Mouse (Mus musculus) MEL (cell line): ENCODE data around the gene Cd5.

Source experiments
- CHD1 ChIP-seq: IDR thresholded peaks from 2 replicates; pipeline ENCODE4 v1.6.1; 2012; ENCODE audit warnings: low read depth, mild to moderate bottlenecking, inconsistent platforms, low read length, improper control_type of control experiment
- CTCF ChIP-seq, 3 experiments: IDR thresholded peaks in 2 of 3; conservative IDR thresholded peaks in 1 of 3; 2 replicates each; pipeline ENCODE4 v1.5.1; 2011 to 2012; ENCODE audit warnings: low read length in 3 of 3, low read depth in 2 of 3, mild to moderate bottlenecking in 2 of 3, improper control_type of control experiment in 1 of 3, inconsistent platforms in 1 of 3, mixed read lengths in 1 of 3, moderate library complexity in 1 of 3; ENCODE audit not compliant: control insufficient read depth in 1 of 3, insufficient read depth in 1 of 3, poor library complexity in 1 of 3, severe bottlenecking in 1 of 3
- EP300 ChIP-seq, 2 experiments: IDR thresholded peaks; 2 replicates each; pipeline ENCODE4 v1.6.1; 2011; ENCODE audit warnings: improper control_type of control experiment in 2 of 2, low read length in 2 of 2, low read depth in 1 of 2, mild to moderate bottlenecking in 1 of 2
- MXI1 ChIP-seq: IDR thresholded peaks from 2 replicates; pipeline ENCODE4 v1.6.1; 2011; ENCODE audit warnings: mild to moderate bottlenecking, low read depth, low read length, improper control_type of control experiment
- MYC ChIP-seq: IDR thresholded peaks from 2 replicates; pipeline ENCODE4 v1.6.1; 2011; ENCODE audit warnings: low read depth, mild to moderate bottlenecking, low read length, improper control_type of control experiment, moderate library complexity
- NELFE ChIP-seq: IDR thresholded peaks from 2 replicates; pipeline ENCODE4 v1.6.1; 2011; ENCODE audit warnings: low read depth, low read length, improper control_type of control experiment
- NRF1 ChIP-seq: IDR thresholded peaks from 2 replicates; pipeline ENCODE4 v1.6.1; 2014; ENCODE audit warnings: low read depth, mild to moderate bottlenecking, inconsistent platforms, low read length, improper control_type of control experiment, moderate library complexity; ENCODE audit not compliant: poor library complexity, insufficient read depth, severe bottlenecking
- POLR2A ChIP-seq, 2 experiments: IDR thresholded peaks; 2 replicates each; pipeline ENCODE4 v1.6.1; 2011 to 2012; ENCODE audit warnings: low read length in 2 of 2, mild to moderate bottlenecking in 2 of 2, control low read depth in 1 of 2, improper control_type of control experiment in 1 of 2, low read depth in 1 of 2, moderate library complexity in 1 of 2; ENCODE audit not compliant: control insufficient read depth in 1 of 2, insufficient read depth in 1 of 2, poor library complexity in 1 of 2
- POLR2AphosphoS2 ChIP-seq: IDR thresholded peaks from 2 replicates; pipeline ENCODE4 v1.6.1; 2011; ENCODE audit warnings: low read length, improper control_type of control experiment
- TBP ChIP-seq: IDR thresholded peaks from 2 replicates; pipeline ENCODE4 v1.8.0; 2011; ENCODE audit warnings: low read depth, low read length, improper control_type of control experiment
- ZMIZ1 ChIP-seq: IDR thresholded peaks from 2 replicates; pipeline ENCODE4 v1.6.1; 2012; ENCODE audit warnings: low read depth, mild to moderate bottlenecking, inconsistent platforms, low read length, improper control_type of control experiment, moderate library complexity
- ZNF384 ChIP-seq: IDR thresholded peaks from 2 replicates; pipeline ENCODE4 v1.6.1; 2012; ENCODE audit warnings: low read depth, mild to moderate bottlenecking, inconsistent platforms, low read length, improper control_type of control experiment

GRCm38 (mm10) chr19:10740641-10741440 is 2.0 kb upstream of the Cd5 start:
- TF ChIP-seq NRF1: no peak
- no peak for TF ChIP-seq EP300 (IDR thresholded peaks at IDR 0.05; ENCODE audit: low read depth in 1 of 2, low read length in 2 of 2)
- TF ChIP-seq CTCF (IDR thresholded peaks at IDR 0.05 in 2 of 3, conservative IDR thresholded peaks at IDR 0.05 in 1 of 3; ENCODE audit: control insufficient read depth in 1 of 3, insufficient read depth in 1 of 3, low read depth in 2 of 3, low read length in 3 of 3, poor library complexity in 1 of 3, severe bottlenecking in 1 of 3): no peak
- TF ChIP-seq ZNF384: no peak
- no peak for TF ChIP-seq NELFE
- TF ChIP-seq POLR2A (IDR thresholded peaks at IDR 0.05; ENCODE audit: control insufficient read depth in 1 of 2, insufficient read depth in 1 of 2, low read depth in 1 of 2, low read length in 2 of 2, poor library complexity in 1 of 2): no peak
- TF ChIP-seq CHD1: no peak
- no peak for TF ChIP-seq POLR2AphosphoS2
- no peak for TF ChIP-seq MXI1
- no peak for TF ChIP-seq ZMIZ1
- no peak for TF ChIP-seq MYC
- TF ChIP-seq TBP: no peak
